Mouse (Mus musculus): ENCODE results near the gene Hapln3.

Hapln3 gene

DNA sequence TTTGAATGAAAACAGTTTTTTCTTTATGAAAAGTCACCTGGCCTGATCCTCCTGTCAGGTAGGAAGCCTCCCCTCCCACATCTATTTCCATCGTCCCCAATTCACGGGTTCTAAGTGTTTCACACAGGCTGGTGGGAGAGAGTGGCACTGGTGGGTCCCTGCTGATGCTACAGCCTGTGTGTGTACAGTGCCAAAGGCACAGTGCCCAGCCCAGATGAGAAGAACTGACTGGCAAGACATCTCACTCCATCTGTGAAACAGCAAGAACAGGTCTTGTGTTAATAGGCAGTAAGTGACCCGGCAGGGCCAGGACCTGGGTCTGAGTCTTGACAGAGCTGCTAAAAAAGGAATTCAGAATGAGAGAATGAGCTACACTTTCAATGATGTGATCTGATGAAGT lies 51.6 kb downstream of the Hapln3 start:
- no peak for DNase-seq (ENCODE audit: low read depth, low spot score)

DNA sequence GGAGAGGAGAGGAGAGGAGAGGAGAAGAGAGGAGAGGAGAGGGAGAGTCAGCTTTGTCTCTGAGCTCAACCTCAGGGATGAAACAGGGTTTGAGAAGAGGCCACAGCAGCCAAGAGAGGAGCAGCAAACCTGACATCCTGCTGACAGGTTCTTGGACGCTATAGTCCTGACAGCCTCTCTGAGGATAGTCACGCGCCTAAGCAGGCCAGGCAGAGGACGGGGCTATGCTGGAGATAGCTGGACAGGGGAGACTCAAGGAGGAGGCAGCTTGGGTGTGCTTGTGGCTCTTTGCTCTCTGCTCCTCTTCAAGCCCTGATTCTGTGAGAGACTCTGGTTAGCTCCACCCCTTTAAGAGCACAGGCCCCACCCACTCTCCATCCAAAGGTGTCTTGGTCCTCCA lies 62.6 kb downstream of the Hapln3 start:
- no peak for DNase-seq (ENCODE audit: low read depth, low spot score)

DNA sequence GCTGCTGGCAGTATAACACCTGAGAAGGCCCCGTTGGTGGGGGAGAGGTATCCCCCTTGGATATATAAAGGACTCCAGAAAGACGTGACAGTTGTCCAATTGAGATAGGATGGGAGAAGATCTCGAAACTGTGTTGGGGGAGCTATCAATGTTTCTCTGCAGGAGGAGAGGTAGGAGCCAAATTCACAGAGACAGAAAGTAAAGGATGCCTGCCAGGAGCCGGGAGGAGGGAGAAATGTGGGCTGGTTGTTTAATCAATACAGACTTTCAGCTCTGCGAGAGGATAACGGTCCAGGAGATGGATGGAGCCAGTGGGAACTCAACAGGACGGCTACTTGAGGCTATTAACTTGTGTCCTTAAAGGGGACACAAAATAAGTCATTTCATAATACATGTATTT lies 63.4 kb downstream of the Hapln3 start:
- DNase-seq (ENCODE audit: low read depth, low spot score), result no peak
